Mouse (Mus musculus) right cerebral cortex, postnatal 25 days (tissue): ENCODE data around the gene Faap20.
A peak's percentile ranks its signal among the peaks of the same experiment; 100 is the strongest.
"Not testable (repeated sequence)": the region's sequence is repeated elsewhere in the genome, so short reads cannot be mapped to it uniquely, and the experiment has no call there.

ENCODE experiments used
- DNase-seq: peaks from one replicate; pipeline ENCODE4 v3.0.0; 2022

Gene Faap20

GRCm38 (mm10) chr4:155221599-155222551 is 27.7 kb upstream of the Faap20 start:
- DNase-seq: peak; percentile 81

- no peak for DNase-seq
Observed at GRCm38 (mm10) chr4:155222552-155222840, 27.1 kb upstream of the Faap20 start, which contains the start of gene Ski. Ski (minus strand) TSS chr4:155222592.

GRCm38 (mm10) chr4:155222841-155223593 is 26.6 kb upstream of the Faap20 start:
- DNase-seq: peak; percentile 100

- no peak for DNase-seq
Observed at GRCm38 (mm10) chr4:155223594-155224528, 25.7 kb upstream of the Faap20 start.

- DNase-seq: no peak
Observed at GRCm38 (mm10) chr4:155225918-155226317, 23.7 kb upstream of the Faap20 start.

GRCm38 (mm10) chr4:155227986-155228385 is 21.6 kb upstream of the Faap20 start:
- DNase-seq: no peak

- DNase-seq: no peak
Observed at GRCm38 (mm10) chr4:155228461-155228860, 21.1 kb upstream of the Faap20 start.

GRCm38 (mm10) chr4:155233878-155234277 is 15.7 kb upstream of the Faap20 start:
- DNase-seq: peak; percentile 89

- DNase-seq: no peak
Observed at GRCm38 (mm10) chr4:155234371-155235310, 15.0 kb upstream of the Faap20 start.

- DNase-seq: peak; percentile 92
Observed at GRCm38 (mm10) chr4:155235311-155236119, 14.1 kb upstream of the Faap20 start.

GRCm38 (mm10) chr4:155236737-155237385 is 12.7 kb upstream of the Faap20 start:
- no peak for DNase-seq

GRCm38 (mm10) chr4:155238276-155238675 is 11.3 kb upstream of the Faap20 start:
- no peak for DNase-seq

- no peak for DNase-seq
Observed at GRCm38 (mm10) chr4:155239494-155239893, 10.1 kb upstream of the Faap20 start.

GRCm38 (mm10) chr4:155241789-155242188 is 7.8 kb upstream of the Faap20 start:
- DNase-seq: no peak

GRCm38 (mm10) chr4:155242292-155242691 is 7.3 kb upstream of the Faap20 start:
- DNase-seq: no peak

GRCm38 (mm10) chr4:155243233-155243632 is 6.4 kb upstream of the Faap20 start:
- DNase-seq: no peak

- no peak for DNase-seq
Observed at GRCm38 (mm10) chr4:155245770-155246492, 3.7 kb upstream of the Faap20 start.

- peak; percentile 82 for DNase-seq
Observed at GRCm38 (mm10) chr4:155246691-155247105, 2.9 kb upstream of the Faap20 start.

GRCm38 (mm10) chr4:155248054-155248453 is 1.5 kb upstream of the Faap20 start:
- not testable (repeated sequence) for DNase-seq
